Mouse (Mus musculus): ENCODE data around the gene Spp1. TPM values are rescaled to one million over a fixed set of nuclear protein-coding genes. Genes with fewer than 3 reads are reported as not detected.

Gene Spp1
- 3.2 and 5.1 TPM in 2 replicates for polyA plus RNA-seq (2012; rRNA removed)

DNA sequence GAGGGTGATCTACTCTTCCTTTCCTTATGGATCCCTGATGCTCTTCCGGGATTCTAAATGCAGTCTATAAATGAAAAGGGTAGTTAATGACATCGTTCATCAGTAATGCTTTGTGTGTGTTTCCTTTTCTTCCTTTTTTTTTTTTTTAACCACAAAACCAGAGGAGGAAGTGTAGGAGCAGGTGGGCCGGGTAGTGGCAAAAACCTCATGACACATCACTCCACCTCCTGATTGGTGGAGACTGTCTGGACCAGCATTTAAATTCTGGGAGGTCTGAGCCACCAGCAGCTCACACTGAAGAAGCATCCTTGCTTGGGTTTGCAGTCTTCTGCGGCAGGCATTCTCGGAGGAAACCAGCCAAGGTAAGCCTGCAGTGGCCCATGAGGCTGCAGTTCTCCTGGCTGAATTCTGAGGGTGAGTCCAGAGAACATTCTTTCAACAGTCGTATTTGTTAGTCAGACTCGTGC lies at the start of gene Spp1:
Gene Spp1 (plus strand): TSS at position 284 of the 467 bp plus-strand sequence.
- no peak for DNase-seq
- no peak within 1 kb of the TSS for H3K4me3 ChIP-seq (ENCODE audit: control insufficient read depth, insufficient read depth, low read length)
- 5% methylated on average over 7 of the region's 7 CpGs for whole genome bisulfite sequencing
- no peaks in the 10 kb centered on the region for H3K36me3 ChIP-seq (ENCODE audit: control insufficient read depth, insufficient read depth, low read length)
- no peaks in the 10 kb centered on the region; the same call in 1 of the 2 replicates for H3K27me3 ChIP-seq (ENCODE audit: control insufficient read depth, insufficient read depth, low read length)
- TF ChIP-seq CTCF (IDR thresholded peaks at IDR 0.05; ENCODE audit: borderline replicate concordance, control insufficient read depth, extremely low read depth, insufficient read depth, low read length, poor library complexity) (no peak), POLR2A (IDR thresholded peaks at IDR 0.05; ENCODE audit: control insufficient read depth, extremely low read depth, insufficient read depth, low read length, poor library complexity) (no peak)
- H3K27ac ChIP-seq (ENCODE audit: control insufficient read depth, insufficient read depth, low read length) = no peak within 1 kb of the TSS
- H3K4me1 ChIP-seq (replicated peaks; ENCODE audit: control insufficient read depth, insufficient read depth, low read length) = no peaks in the 10 kb centered on the region

DNA sequence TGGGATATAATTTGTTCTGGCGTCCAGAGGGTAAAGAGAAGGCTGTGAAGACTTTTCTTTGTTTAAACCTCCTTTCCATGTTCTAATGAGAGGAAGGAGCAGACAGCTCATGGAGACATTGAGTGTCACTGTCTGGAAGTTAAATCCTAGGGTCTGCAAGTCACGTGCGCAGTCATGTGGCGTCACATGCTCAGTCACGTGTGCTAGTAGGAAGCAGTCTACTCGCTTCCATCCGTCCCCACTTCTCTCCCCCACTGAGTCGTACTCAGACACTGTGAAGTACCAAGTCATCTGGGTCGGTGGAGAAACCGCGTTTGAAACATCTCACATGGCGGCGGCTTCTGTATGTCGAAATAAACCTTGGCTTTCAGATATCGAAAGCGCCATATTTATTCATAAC lies 49.4 kb upstream of the Spp1 start:
- H3K27me3 ChIP-seq (ENCODE audit: control insufficient read depth, insufficient read depth, low read length) = no peaks in the 10 kb centered on the region
- 95% methylated on average over 16 of the region's 16 CpGs for WGBS
- no peak for DNase-seq
- no peak overlapping the region for H3K4me3 ChIP-seq (ENCODE audit: control insufficient read depth, insufficient read depth, low read length)
- no peaks in the 10 kb centered on the region for H3K4me1 ChIP-seq (replicated peaks; ENCODE audit: control insufficient read depth, insufficient read depth, low read length)
- H3K27ac ChIP-seq (ENCODE audit: control insufficient read depth, insufficient read depth, low read length) = no peak overlapping the region
- no peaks in the 10 kb centered on the region for H3K36me3 ChIP-seq (ENCODE audit: control insufficient read depth, insufficient read depth, low read length)
- no peak for TF ChIP-seq CTCF (IDR thresholded peaks at IDR 0.05; ENCODE audit: borderline replicate concordance, control insufficient read depth, extremely low read depth, insufficient read depth, low read length, poor library complexity)
- no peak for TF ChIP-seq POLR2A (IDR thresholded peaks at IDR 0.05; ENCODE audit: control insufficient read depth, extremely low read depth, insufficient read depth, low read length, poor library complexity)

DNA sequence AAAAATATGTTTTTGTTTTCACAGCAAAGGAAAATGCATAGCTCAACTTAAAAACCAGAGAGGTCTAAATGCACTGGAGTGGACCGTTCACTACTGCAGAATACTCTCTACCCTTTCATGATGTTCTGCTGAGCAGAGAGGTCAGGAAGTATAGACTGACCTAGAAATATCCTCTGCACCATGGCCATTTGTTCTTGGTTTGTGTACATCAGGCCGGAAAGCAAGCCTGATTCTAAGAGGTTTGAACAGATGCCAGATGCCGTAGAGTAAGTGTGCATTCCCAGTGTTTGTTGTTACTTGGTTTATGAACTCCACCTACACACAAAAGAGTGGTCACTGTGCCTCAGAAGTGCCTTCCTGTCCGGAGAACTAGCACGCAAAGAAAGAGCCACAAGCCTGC lies 48.0 kb upstream of the Spp1 start:
- WGBS = 91% methylated on average over 5 of the region's 5 CpGs
- TF ChIP-seq POLR2A (IDR thresholded peaks at IDR 0.05; ENCODE audit: control insufficient read depth, extremely low read depth, insufficient read depth, low read length, poor library complexity) (no peak), CTCF (IDR thresholded peaks at IDR 0.05; ENCODE audit: borderline replicate concordance, control insufficient read depth, extremely low read depth, insufficient read depth, low read length, poor library complexity) (no peak)
- no peaks in the 10 kb centered on the region for H3K27me3 ChIP-seq (ENCODE audit: control insufficient read depth, insufficient read depth, low read length)
- no peak overlapping the region for H3K4me3 ChIP-seq (ENCODE audit: control insufficient read depth, insufficient read depth, low read length)
- no peak for DNase-seq
- no peak overlapping the region for H3K27ac ChIP-seq (ENCODE audit: control insufficient read depth, insufficient read depth, low read length)
- H3K4me1 ChIP-seq (replicated peaks; ENCODE audit: control insufficient read depth, insufficient read depth, low read length) = no peaks in the 10 kb centered on the region
- H3K36me3 ChIP-seq (ENCODE audit: control insufficient read depth, insufficient read depth, low read length) = no peaks in the 10 kb centered on the region

DNA sequence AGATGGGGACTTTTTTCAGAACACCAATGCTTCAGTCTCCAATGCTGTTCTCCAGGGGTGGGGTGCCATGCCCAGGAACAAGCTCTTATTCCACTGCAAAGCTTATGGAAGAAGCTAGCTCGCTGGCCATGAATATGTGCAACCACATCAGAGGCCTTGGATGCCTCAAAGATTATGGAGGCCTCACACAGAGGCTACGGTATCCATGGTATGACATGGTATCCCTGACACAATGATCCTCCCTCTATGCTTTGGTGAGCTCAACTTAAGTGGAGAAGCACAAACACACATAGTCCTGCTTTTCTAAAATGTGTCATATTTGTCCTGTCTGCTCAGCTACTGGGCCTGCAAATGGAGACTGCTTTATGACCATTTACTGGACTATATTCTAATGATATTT lies 44.0 kb upstream of the Spp1 start:
- H3K4me3 ChIP-seq (ENCODE audit: control insufficient read depth, insufficient read depth, low read length) = no peak overlapping the region
- WGBS = 87% methylated on average over 2 of the region's 2 CpGs
- no peak overlapping the region for H3K27ac ChIP-seq (ENCODE audit: control insufficient read depth, insufficient read depth, low read length)
- H3K36me3 ChIP-seq (ENCODE audit: control insufficient read depth, insufficient read depth, low read length) = no peaks in the 10 kb centered on the region
- no peak for DNase-seq
- no peaks in the 10 kb centered on the region for H3K27me3 ChIP-seq (ENCODE audit: control insufficient read depth, insufficient read depth, low read length)
- no peaks in the 10 kb centered on the region for H3K4me1 ChIP-seq (replicated peaks; ENCODE audit: control insufficient read depth, insufficient read depth, low read length)
- no peak for TF ChIP-seq CTCF (IDR thresholded peaks at IDR 0.05; ENCODE audit: borderline replicate concordance, control insufficient read depth, extremely low read depth, insufficient read depth, low read length, poor library complexity)
- TF ChIP-seq POLR2A (IDR thresholded peaks at IDR 0.05; ENCODE audit: control insufficient read depth, extremely low read depth, insufficient read depth, low read length, poor library complexity) = no peak

DNA sequence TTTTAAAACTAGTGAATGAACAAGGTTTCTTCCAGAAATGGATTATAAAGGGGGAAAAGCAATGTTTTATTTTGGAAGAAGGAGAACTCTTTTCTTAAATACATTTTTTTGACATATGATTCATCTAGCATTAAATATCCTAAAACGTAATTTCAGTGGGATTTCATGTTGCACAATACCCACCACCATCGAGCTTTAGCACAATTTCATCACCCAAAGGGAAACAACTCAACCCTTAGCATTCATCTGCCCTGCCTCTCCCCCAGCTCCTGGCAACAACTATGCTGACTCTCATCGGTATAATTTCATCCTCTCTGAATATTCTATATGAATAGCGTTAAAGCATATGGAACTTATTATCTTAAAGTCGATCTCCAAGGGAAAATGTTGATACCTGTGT lies 42.1 kb upstream of the Spp1 start:
- Histone ChIP-seq H3K4me3 (ENCODE audit: control insufficient read depth, insufficient read depth, low read length) (no peak overlapping the region), H3K36me3 (ENCODE audit: control insufficient read depth, insufficient read depth, low read length) (no peaks in the 10 kb centered on the region), H3K4me1 (replicated peaks; ENCODE audit: control insufficient read depth, insufficient read depth, low read length) (no peaks in the 10 kb centered on the region), H3K27me3 (ENCODE audit: control insufficient read depth, insufficient read depth, low read length) (no peaks in the 10 kb centered on the region), H3K27ac (ENCODE audit: control insufficient read depth, insufficient read depth, low read length) (no peak overlapping the region)
- no peak for DNase-seq
- no peak for TF ChIP-seq CTCF (IDR thresholded peaks at IDR 0.05; ENCODE audit: borderline replicate concordance, control insufficient read depth, extremely low read depth, insufficient read depth, low read length, poor library complexity)
- TF ChIP-seq POLR2A (IDR thresholded peaks at IDR 0.05; ENCODE audit: control insufficient read depth, extremely low read depth, insufficient read depth, low read length, poor library complexity) = no peak
- 82% methylated on average over 5 of the region's 5 CpGs for WGBS

DNA sequence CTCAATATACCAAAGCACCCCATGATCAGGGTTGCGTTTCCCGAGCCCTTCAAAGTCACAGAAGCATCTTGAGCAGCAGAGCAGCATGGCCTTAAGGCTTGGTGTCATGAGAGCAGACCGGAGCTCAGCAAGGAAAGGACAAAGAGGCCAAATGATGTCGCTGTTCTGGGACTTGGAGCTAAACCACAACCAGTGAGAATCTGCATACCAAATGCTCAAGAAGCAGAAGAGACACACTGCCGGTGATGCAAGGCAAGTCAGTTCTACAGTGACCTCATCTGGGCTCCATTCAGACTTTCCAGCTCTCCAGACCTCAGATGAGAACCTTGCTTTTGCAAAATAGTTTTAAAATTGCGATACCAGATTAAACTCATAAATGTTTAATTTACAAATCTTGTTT lies 38.6 kb upstream of the Spp1 start:
- H3K27ac ChIP-seq (ENCODE audit: control insufficient read depth, insufficient read depth, low read length) = no peak overlapping the region
- H3K4me1 ChIP-seq (replicated peaks; ENCODE audit: control insufficient read depth, insufficient read depth, low read length) = no peaks in the 10 kb centered on the region
- WGBS = 69% methylated on average over 6 of the region's 6 CpGs
- H3K4me3 ChIP-seq (ENCODE audit: control insufficient read depth, insufficient read depth, low read length) = no peak overlapping the region
- no peaks in the 10 kb centered on the region for H3K27me3 ChIP-seq (ENCODE audit: control insufficient read depth, insufficient read depth, low read length)
- no peak for TF ChIP-seq POLR2A (IDR thresholded peaks at IDR 0.05; ENCODE audit: control insufficient read depth, extremely low read depth, insufficient read depth, low read length, poor library complexity)
- TF ChIP-seq CTCF (IDR thresholded peaks at IDR 0.05; ENCODE audit: borderline replicate concordance, control insufficient read depth, extremely low read depth, insufficient read depth, low read length, poor library complexity) = no peak
- no peaks in the 10 kb centered on the region for H3K36me3 ChIP-seq (ENCODE audit: control insufficient read depth, insufficient read depth, low read length)
- DNase-seq = no peak

DNA sequence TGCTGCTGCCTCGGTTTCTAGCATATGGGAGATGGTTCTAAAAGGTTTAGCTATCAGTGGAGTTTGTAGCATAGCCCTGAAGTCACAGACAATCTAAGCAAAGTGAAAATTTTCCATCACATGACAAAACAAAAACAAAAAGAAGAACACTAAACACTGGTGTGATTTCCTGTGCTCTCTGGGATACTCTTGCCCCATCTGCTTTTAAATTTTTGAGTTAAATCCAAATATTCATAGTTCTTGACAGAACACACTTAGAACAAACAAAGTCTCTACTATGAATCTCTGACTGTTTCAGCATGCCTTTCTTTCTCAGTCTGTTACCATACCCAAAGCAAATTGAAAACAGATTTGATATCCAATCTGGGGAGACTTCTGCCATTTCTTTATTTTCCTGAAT lies 36.9 kb upstream of the Spp1 start:
- Histone ChIP-seq H3K4me1 (replicated peaks; ENCODE audit: control insufficient read depth, insufficient read depth, low read length) (no peaks in the 10 kb centered on the region), H3K4me3 (ENCODE audit: control insufficient read depth, insufficient read depth, low read length) (no peak overlapping the region), H3K27ac (ENCODE audit: control insufficient read depth, insufficient read depth, low read length) (no peak overlapping the region), H3K27me3 (ENCODE audit: control insufficient read depth, insufficient read depth, low read length) (no peaks in the 10 kb centered on the region), H3K36me3 (ENCODE audit: control insufficient read depth, insufficient read depth, low read length) (no peaks in the 10 kb centered on the region)
- DNase-seq = no peak
- TF ChIP-seq CTCF (IDR thresholded peaks at IDR 0.05; ENCODE audit: borderline replicate concordance, control insufficient read depth, extremely low read depth, insufficient read depth, low read length, poor library complexity) (no peak), POLR2A (IDR thresholded peaks at IDR 0.05; ENCODE audit: control insufficient read depth, extremely low read depth, insufficient read depth, low read length, poor library complexity) (no peak)
- 49% methylated on average over 1 of the region's 1 CpGs for WGBS

All from thymus, adult 2 months (tissue).